Mouse (Mus musculus) limb, embryonic 11.5 days (tissue): ENCODE measurements around the gene Olfr1028. TPM values are rescaled to one million over a fixed set of nuclear protein-coding genes. Genes with fewer than 3 reads are reported as not detected.

Experiments used
- polyA plus RNA-seq: library from polyadenylated mRNA; unstranded; fragments of >200 nt; fragmentation: Nextera tagmentation; extraction: Ambion mirVana; gene quantifications from 2 replicates; pipeline ENCODE4 v1.2.1, GENCODE M21; 2014

Olfr1028 gene
- polyA plus RNA-seq, 1 experiment from 2014 or later = not detected

Other genes with a start within 250 kb of the Olfr1028 start
- gene Olfr1009, start 235.0 kb upstream of the Olfr1028 start, polyA plus RNA-seq = not detected in 2 replicates
- gene Olfr1012, start 187.7 kb upstream of the Olfr1028 start, polyA plus RNA-seq = not detected in 2 replicates
- gene Olfr1013, start 183.3 kb upstream of the Olfr1028 start, polyA plus RNA-seq = not detected in 2 replicates
- not detected in 2 replicates for gene Olfr1014, start 177.7 kb upstream of the Olfr1028 start, polyA plus RNA-seq
- gene Olfr1015, start 168.4 kb upstream of the Olfr1028 start, polyA plus RNA-seq = not detected in 2 replicates
- gene Olfr1016, start 147.9 kb upstream of the Olfr1028 start, polyA plus RNA-seq = not detected in 2 replicates
- gene Olfr1018, start 132.0 kb upstream of the Olfr1028 start, polyA plus RNA-seq = not detected in 2 replicates
- not detected in 2 replicates for gene Olfr1019, start 105.0 kb upstream of the Olfr1028 start, polyA plus RNA-seq
- gene Olfr1020, start 103.4 kb upstream of the Olfr1028 start, polyA plus RNA-seq = not detected in 2 replicates
- gene Olfr1022, start 81.8 kb upstream of the Olfr1028 start, polyA plus RNA-seq = not detected in 2 replicates
- not detected in 2 replicates for gene Olfr1023, start 64.8 kb upstream of the Olfr1028 start, polyA plus RNA-seq
- gene Olfr1024, start 45.4 kb upstream of the Olfr1028 start, polyA plus RNA-seq = not detected in 2 replicates
- gene Olfr1025-ps1, start 35.2 kb upstream of the Olfr1028 start, polyA plus RNA-seq = not detected in 2 replicates
- gene Olfr1026, start 28.9 kb upstream of the Olfr1028 start, polyA plus RNA-seq = not detected in 2 replicates
- not detected in 2 replicates for gene Olfr1029, start 23.5 kb downstream of the Olfr1028 start, polyA plus RNA-seq
- gene Olfr1030, start 28.8 kb downstream of the Olfr1028 start, polyA plus RNA-seq = not detected in 2 replicates
- gene Olfr1031, start 39.9 kb downstream of the Olfr1028 start, polyA plus RNA-seq = not detected in 2 replicates
- gene Olfr1032, start 55.1 kb downstream of the Olfr1028 start, polyA plus RNA-seq = not detected in 2 replicates
- not detected in 2 replicates for gene Olfr1033, start 70.2 kb downstream of the Olfr1028 start, polyA plus RNA-seq
- gene Olfr1034, start 95.4 kb downstream of the Olfr1028 start, polyA plus RNA-seq = not detected in 2 replicates
- not detected in 2 replicates for gene Olfr1036, start 123.6 kb downstream of the Olfr1028 start, polyA plus RNA-seq
- not detected in 2 replicates for gene Olfr1037, start 136.9 kb downstream of the Olfr1028 start, polyA plus RNA-seq
- not detected in 2 replicates for gene Olfr1039, start 185.5 kb downstream of the Olfr1028 start, polyA plus RNA-seq
- not detected in 2 replicates for gene Olfr1040, start 196.3 kb downstream of the Olfr1028 start, polyA plus RNA-seq
- gene Olfr1042, start 211.4 kb downstream of the Olfr1028 start, polyA plus RNA-seq = not detected in 2 replicates
- gene Olfr1043, start 217.1 kb downstream of the Olfr1028 start, polyA plus RNA-seq = not detected in 2 replicates
- gene Olfr1044, start 227.4 kb downstream of the Olfr1028 start, polyA plus RNA-seq = not detected in 2 replicates
- not detected in 2 replicates for gene Olfr52, start 235.2 kb downstream of the Olfr1028 start, polyA plus RNA-seq